Mouse (Mus musculus) NIH3T3 (cell line): ENCODE measurements around the gene Ubxn7.

Source experiments
- DNase-seq: peaks from one replicate; pipeline ENCODE4 v3.0.0-alpha.2; 2012; ENCODE audit warnings: low read depth

Ubxn7 gene

GRCm38 (mm10) chr16:32382901-32383300 is 50.8 kb downstream of the Ubxn7 start:
- DNase-seq = no peak

- DNase-seq = no peak
Measured at GRCm38 (mm10) chr16:32384885-32385284, 52.8 kb downstream of the Ubxn7 start.

- peak; percentile 25 for DNase-seq
Measured at GRCm38 (mm10) chr16:32386826-32387225, 54.8 kb downstream of the Ubxn7 start.

GRCm38 (mm10) chr16:32389049-32389448 is 57.0 kb downstream of the Ubxn7 start:
- DNase-seq = no peak

GRCm38 (mm10) chr16:32389841-32390240 is 57.8 kb downstream of the Ubxn7 start:
- DNase-seq = no peak

GRCm38 (mm10) chr16:32390882-32391281 is 58.8 kb downstream of the Ubxn7 start:
- DNase-seq = no peak

GRCm38 (mm10) chr16:32395679-32396540 is 63.9 kb downstream of the Ubxn7 start:
- DNase-seq = peak; percentile 52

GRCm38 (mm10) chr16:32396541-32396835 is 64.4 kb downstream of the Ubxn7 start:
- peak; percentile 38 for DNase-seq

GRCm38 (mm10) chr16:32398206-32398605 is 66.1 kb downstream of the Ubxn7 start:
- peak; percentile 71 for DNase-seq

- DNase-seq = no peak
Measured at GRCm38 (mm10) chr16:32400267-32400666, 68.2 kb downstream of the Ubxn7 start, which contains the start of gene Tm4sf19. Gene Tm4sf19 (plus strand): TSS chr16:32400506.

GRCm38 (mm10) chr16:32401335-32401965 is 69.4 kb downstream of the Ubxn7 start:
- peak; percentile 65 for DNase-seq

- peak; percentile 33 for DNase-seq
Measured at GRCm38 (mm10) chr16:32402818-32403217, 70.8 kb downstream of the Ubxn7 start.

GRCm38 (mm10) chr16:32405716-32406115 is 73.7 kb downstream of the Ubxn7 start:
- no peak for DNase-seq

GRCm38 (mm10) chr16:32406671-32407070 is 74.6 kb downstream of the Ubxn7 start:
- peak; percentile 53 for DNase-seq

GRCm38 (mm10) chr16:32407730-32408129 is 75.7 kb downstream of the Ubxn7 start:
- DNase-seq = peak; percentile 48

GRCm38 (mm10) chr16:32417457-32417856 is 85.4 kb downstream of the Ubxn7 start:
- no peak for DNase-seq

- DNase-seq = peak; percentile 99
Measured at GRCm38 (mm10) chr16:32419517-32420483, 87.7 kb downstream of the Ubxn7 start, which contains the start of gene Tctex1d2. Gene Tctex1d2 (plus strand): TSS chr16:32419702.

- DNase-seq = no peak
Measured at GRCm38 (mm10) chr16:32427506-32427905, 95.4 kb downstream of the Ubxn7 start.

GRCm38 (mm10) chr16:32430474-32431046 is 98.5 kb downstream of the Ubxn7 start, which contains the start of gene Pcyt1a:
Gene Pcyt1a (plus strand): TSS chr16:32430921.
- peak; percentile 98 for DNase-seq

GRCm38 (mm10) chr16:32431047-32431591 is 99.1 kb downstream of the Ubxn7 start:
- DNase-seq = peak; percentile 36

- no peak for DNase-seq
Measured at GRCm38 (mm10) chr16:32431926-32432325, 99.9 kb downstream of the Ubxn7 start.
